Mouse (Mus musculus) E14TG2a.4 (cell line): Measurements from ENCODE around the gene Wdr5.

Experiments used
- H3K27me3 ChIP-seq: 2 replicates; pipeline ENCODE4 v1.6.1; 2014; ENCODE audit warnings: low read length, control low read depth; ENCODE audit not compliant: insufficient read depth
- H3K36me3 ChIP-seq: 2 replicates; pipeline ENCODE4 v1.6.1; 2014; ENCODE audit warnings: low read length, control low read depth; ENCODE audit not compliant: insufficient read depth
- H3K4me1 ChIP-seq: replicated peaks from 2 replicates; pipeline ENCODE4 v1.6.1; 2014; ENCODE audit warnings: low read depth, low read length, control low read depth
- H3K4me3 ChIP-seq: replicated peaks from 2 replicates; pipeline ENCODE4 v1.5.1; 2014; ENCODE audit warnings: mild to moderate bottlenecking, low read length
- H3K9me3 ChIP-seq: 2 replicates; pipeline ENCODE4 v1.6.1; 2014; ENCODE audit warnings: low read length, control low read depth
- CTCF ChIP-seq: conservative IDR thresholded peaks from 2 replicates; pipeline ENCODE4 v1.5.1; 2014; ENCODE audit warnings: low read length
- NANOG ChIP-seq: IDR thresholded peaks from 2 replicates; pipeline ENCODE4 v1.6.1; 2014; ENCODE audit warnings: borderline replicate concordance, low read length, mixed read lengths
- POU5F1 ChIP-seq: IDR thresholded peaks from 2 replicates; pipeline ENCODE4 v1.6.1; 2014; ENCODE audit warnings: low read length, borderline replicate concordance

Gene Wdr5

GRCm38 (mm10) chr2:27514639-27515328 is at the start of gene Wdr5:
Gene Wdr5 (plus strand): TSS chr2:27515157.
- TF ChIP-seq NANOG (no peak), CTCF (peak; percentile 27)
- Histone ChIP-seq H3K4me3 (peak within 1 kb of the TSS; percentile 99), H3K9me3 (0 out of 2 replicates have a peak, but pooled peaks cover 4% of the 10 kb centered on the region), H3K27me3 (no peaks in the 10 kb centered on the region), H3K4me1 (peaks cover 71% of the 10 kb centered on the region), H3K36me3 (peaks cover 36% of the 10 kb centered on the region)

- TF ChIP-seq NANOG: no peak
- TF ChIP-seq CTCF: no peak
- TF ChIP-seq POU5F1: no peak
- H3K4me3 ChIP-seq: no peak overlapping the region
These were observed 45.5 kb upstream of the Wdr5 start for GRCm38 (mm10) chr2:27469292-27469990.

GRCm38 (mm10) chr2:27469991-27470355 is 45.0 kb upstream of the Wdr5 start:
- no peak overlapping the region for H3K4me3 ChIP-seq
- peaks cover 90% of the 10 kb centered on the region for H3K36me3 ChIP-seq
- no peaks in the 10 kb centered on the region for H3K27me3 ChIP-seq
- H3K4me1 ChIP-seq: peaks cover 92% of the 10 kb centered on the region
- TF ChIP-seq POU5F1 (no peak), NANOG (no peak), CTCF (no peak)
- H3K9me3 ChIP-seq: no peaks in the 10 kb centered on the region

More at GRCm38 (mm10) chr2:27469292-27469990, 45.5 kb upstream of the Wdr5 start:
- H3K9me3 ChIP-seq: no peaks in the 10 kb centered on the region
- peaks cover 96% of the 10 kb centered on the region for H3K4me1 ChIP-seq
- H3K27me3 ChIP-seq: no peaks in the 10 kb centered on the region
- H3K36me3 ChIP-seq: peaks cover 95% of the 10 kb centered on the region

- Histone ChIP-seq H3K9me3 (no peaks in the 10 kb centered on the region), H3K27me3 (no peaks in the 10 kb centered on the region), H3K4me3 (no peak overlapping the region), H3K36me3 (peaks cover 85% of the 10 kb centered on the region), H3K4me1 (peaks cover 87% of the 10 kb centered on the region)
- TF ChIP-seq CTCF (no peak), NANOG (no peak), POU5F1 (no peak)
These were observed 44.4 kb upstream of the Wdr5 start for GRCm38 (mm10) chr2:27470535-27470934.

- peaks cover 82% of the 10 kb centered on the region for H3K4me1 ChIP-seq
- no peak overlapping the region for H3K4me3 ChIP-seq
- no peaks in the 10 kb centered on the region for H3K9me3 ChIP-seq
- no peaks in the 10 kb centered on the region for H3K27me3 ChIP-seq
- TF ChIP-seq NANOG: no peak
- no peak for TF ChIP-seq CTCF
- no peak for TF ChIP-seq POU5F1
- H3K36me3 ChIP-seq: peaks cover 79% of the 10 kb centered on the region
These were observed 43.8 kb upstream of the Wdr5 start for GRCm38 (mm10) chr2:27471170-27471584.

GRCm38 (mm10) chr2:27473061-27473765 is 41.7 kb upstream of the Wdr5 start:
- Histone ChIP-seq H3K4me1 (peaks cover 71% of the 10 kb centered on the region), H3K27me3 (no peaks in the 10 kb centered on the region), H3K36me3 (peaks cover 59% of the 10 kb centered on the region), H3K4me3 (peak overlapping the region; percentile 99), H3K9me3 (no peaks in the 10 kb centered on the region)
- no peak for TF ChIP-seq CTCF
- no peak for TF ChIP-seq NANOG
- TF ChIP-seq POU5F1: no peak

- peak overlapping the region; percentile 99 for H3K4me3 ChIP-seq
- TF ChIP-seq CTCF: no peak
- TF ChIP-seq NANOG: no peak
- no peak for TF ChIP-seq POU5F1
- peaks cover 65% of the 10 kb centered on the region for H3K4me1 ChIP-seq
- H3K36me3 ChIP-seq: peaks cover 52% of the 10 kb centered on the region
- H3K9me3 ChIP-seq: no peaks in the 10 kb centered on the region
- no peaks in the 10 kb centered on the region for H3K27me3 ChIP-seq
These were observed 41.0 kb upstream of the Wdr5 start for GRCm38 (mm10) chr2:27473911-27474310.

- H3K36me3 ChIP-seq: peaks cover 42% of the 10 kb centered on the region
- H3K4me1 ChIP-seq: peaks cover 55% of the 10 kb centered on the region
- no peaks in the 10 kb centered on the region for H3K9me3 ChIP-seq
- TF ChIP-seq CTCF (no peak), NANOG (no peak), POU5F1 (no peak)
- peak overlapping the region; percentile 99 for H3K4me3 ChIP-seq
- H3K27me3 ChIP-seq: no peaks in the 10 kb centered on the region
These were observed 40.1 kb upstream of the Wdr5 start for GRCm38 (mm10) chr2:27474621-27475484.
